Mouse (Mus musculus) thymus, adult 2 months (tissue): ENCODE measurements around the gene Pttg1ip. TPM values are rescaled to one million over a fixed set of nuclear protein-coding genes. Genes with fewer than 3 reads are reported as not detected.

Experiments used
- DNase-seq: peaks from one replicate; pipeline ENCODE4 v3.0.0; 2021
- H3K27ac ChIP-seq: fragments of 200-500 bp; 2 replicates; pipeline ENCODE4 v1.5.1; 2012; ENCODE audit warnings: low read length, control low read depth; ENCODE audit not compliant: control insufficient read depth, insufficient read depth
- H3K27me3 ChIP-seq: fragments of 200-500 bp; 2 replicates; pipeline ENCODE4 v1.6.1; 2012; ENCODE audit warnings: mild to moderate bottlenecking, low read length, moderate library complexity, mixed read lengths; ENCODE audit not compliant: control insufficient read depth, insufficient read depth
- H3K36me3 ChIP-seq: fragments of 200-500 bp; 2 replicates; pipeline ENCODE4 v1.6.1; 2012; ENCODE audit warnings: mild to moderate bottlenecking, low read length, moderate library complexity; ENCODE audit not compliant: control insufficient read depth, insufficient read depth
- H3K4me1 ChIP-seq: fragments of 200-500 bp; replicated peaks from 2 replicates; pipeline ENCODE4 v1.6.1; 2012; ENCODE audit warnings: low read length; ENCODE audit not compliant: control insufficient read depth, insufficient read depth
- H3K4me3 ChIP-seq: fragments of 200-500 bp; 2 replicates; pipeline ENCODE4 v1.5.1; 2012; ENCODE audit warnings: mild to moderate bottlenecking, low read length, control low read depth, moderate library complexity; ENCODE audit not compliant: control insufficient read depth, insufficient read depth
- CTCF ChIP-seq: fragments of 200-500 bp; IDR thresholded peaks from 2 replicates; pipeline ENCODE4 v1.5.1; 2012; ENCODE audit warnings: mild to moderate bottlenecking, control low read depth, low read length, moderate library complexity, borderline replicate concordance; ENCODE audit not compliant: control insufficient read depth, poor library complexity, insufficient read depth; ENCODE audit errors: extremely low read depth
- POLR2A ChIP-seq: fragments of 200-500 bp; IDR thresholded peaks from 2 replicates; pipeline ENCODE4 v1.6.1; 2012; ENCODE audit warnings: mild to moderate bottlenecking, low read length, control low read depth, moderate library complexity; ENCODE audit not compliant: control insufficient read depth, poor library complexity, insufficient read depth; ENCODE audit errors: extremely low read depth
- WGBS: fragments of 180-500 bp; shearing (Covaris S2); methylation state at CpG from one replicate; pipeline ENCODE4 v1.1.7; 2018; 5-methylcytosine and 5-hydroxymethylcytosine counted together
- polyA plus RNA-seq: library from polyadenylated mRNA; depleted of rRNA; stranded (reverse); fragments of >200 nt; gene quantifications from 2 replicates; pipeline ENCODE4 v1.2.3, GENCODE M21; 2012

Pttg1ip gene
- polyA plus RNA-seq, 1 experiment = 129 TPM

GRCm38 (mm10) chr10:77604111-77604510 is 22.6 kb downstream of the Pttg1ip start:
- no peaks in the 10 kb centered on the region for H3K27me3 ChIP-seq
- peak; percentile 20 for DNase-seq
- H3K27ac ChIP-seq = no peak overlapping the region
- 96% methylated on average over 6 of the region's 6 CpGs for WGBS
- no peaks in the 10 kb centered on the region for H3K36me3 ChIP-seq
- no peak overlapping the region for H3K4me3 ChIP-seq
- TF ChIP-seq CTCF = no peak
- peaks cover 17% of the 10 kb centered on the region for H3K4me1 ChIP-seq

- no peak for TF ChIP-seq POLR2A
- TF ChIP-seq CTCF = no peak
- 52% methylated on average over 5 of the region's 5 CpGs for WGBS
- no peak for DNase-seq
- Histone ChIP-seq H3K4me3 (no peak overlapping the region), H3K27me3 (no peaks in the 10 kb centered on the region), H3K4me1 (peaks cover 15% of the 10 kb centered on the region), H3K27ac (no peak overlapping the region), H3K36me3 (no peaks in the 10 kb centered on the region; the same call in 1 of the 2 replicates)
Measured at GRCm38 (mm10) chr10:77604958-77605357, 23.4 kb downstream of the Pttg1ip start.

- peaks cover 15% of the 10 kb centered on the region for H3K4me1 ChIP-seq
- H3K36me3 ChIP-seq = no peaks in the 10 kb centered on the region; the same call in 1 of the 2 replicates
- H3K27ac ChIP-seq = peak overlapping the region; percentile 81
- H3K4me3 ChIP-seq = no peak overlapping the region
- TF ChIP-seq POLR2A (no peak), CTCF (no peak)
- DNase-seq = peak; percentile 43
- WGBS = 55% methylated on average over 1 of the region's 1 CpGs
- no peaks in the 10 kb centered on the region for H3K27me3 ChIP-seq
Measured at GRCm38 (mm10) chr10:77605368-77605767, 23.8 kb downstream of the Pttg1ip start.

- Histone ChIP-seq H3K4me1 (peaks cover 15% of the 10 kb centered on the region), H3K36me3 (no peaks in the 10 kb centered on the region; the same call in 1 of the 2 replicates), H3K27ac (peak within 1 kb of the TSS; percentile 81), H3K27me3 (no peaks in the 10 kb centered on the region), H3K4me3 (peak within 1 kb of the TSS; percentile 86)
- peak; percentile 85 for TF ChIP-seq POLR2A
- TF ChIP-seq CTCF = peak; percentile 77; the same call in 1 of the 2 replicates
- under 1% methylated on average over 116 of the region's 119 CpGs for WGBS
- peak; percentile 100 for DNase-seq
Measured at GRCm38 (mm10) chr10:77605908-77606826, 24.6 kb downstream of the Pttg1ip start, which contains the start of the genes Sumo3 and Gm49325. Sumo3 (plus strand) TSS chr10:77606097. Gm49325 (plus strand) TSS chr10:77606197.

GRCm38 (mm10) chr10:77606855-77607254 is 25.3 kb downstream of the Pttg1ip start:
- Histone ChIP-seq H3K4me3 (peak overlapping the region; percentile 86), H3K27ac (peak overlapping the region; percentile 74), H3K27me3 (no peaks in the 10 kb centered on the region), H3K4me1 (peaks cover 15% of the 10 kb centered on the region), H3K36me3 (no peaks in the 10 kb centered on the region; the same call in 1 of the 2 replicates)
- no peak for TF ChIP-seq POLR2A
- no peak for TF ChIP-seq CTCF
- WGBS = 3% methylated on average over 7 of the region's 7 CpGs
- peak; percentile 35 for DNase-seq

GRCm38 (mm10) chr10:77607441-77607840 is 25.9 kb downstream of the Pttg1ip start:
- no peaks in the 10 kb centered on the region for H3K27me3 ChIP-seq
- H3K36me3 ChIP-seq = peaks cover 6% of the 10 kb centered on the region; the same call in 1 of the 2 replicates
- 42% methylated on average over 5 of the region's 5 CpGs for WGBS
- H3K4me1 ChIP-seq = peaks cover 15% of the 10 kb centered on the region
- peak overlapping the region; percentile 74; the same call in 1 of the 2 replicates for H3K27ac ChIP-seq
- H3K4me3 ChIP-seq = peak overlapping the region; percentile 1; the same call in 1 of the 2 replicates
- TF ChIP-seq POLR2A (no peak), CTCF (no peak)
- DNase-seq = no peak
